Mouse (Mus musculus): ENCODE results near the gene Pcca. TPM values are rescaled to one million over a fixed set of nuclear protein-coding genes. Genes with fewer than 3 reads are reported as not detected.

The Pcca gene
- polyA plus RNA-seq, 1 experiment from 2014 or later, result 31.5 TPM

GRCm38 (mm10) chr14:122608323-122608722 lies 74.2 kb downstream of the Pcca start:
- Histone ChIP-seq H3K4me1 (ENCODE audit: control insufficient read depth, insufficient read depth, low read length) (no peaks in the 10 kb centered on the region), H3K27me3 (ENCODE audit: control insufficient read depth, insufficient read depth, low read length) (no peaks in the 10 kb centered on the region), H3K36me3 (ENCODE audit: control insufficient read depth, insufficient read depth) (no peaks in the 10 kb centered on the region), H3K27ac (ENCODE audit: low read length) (no peak overlapping the region), H3K9ac (ENCODE audit: low read length) (no peak overlapping the region), H3K4me2 (ENCODE audit: low read depth, low read length) (no peak overlapping the region), H3K4me3 (ENCODE audit: low read length) (no peak overlapping the region), H3K9me3 (replicated peaks; ENCODE audit: control insufficient read depth, low read length) (no peaks in the 10 kb centered on the region)
- ATAC-seq (replicated peaks; ENCODE audit: extremely low read depth, insufficient read depth, low FRiP score), result no peak
- WGBS, result 58% methylated on average over 2 of the region's 2 CpGs

DNA sequence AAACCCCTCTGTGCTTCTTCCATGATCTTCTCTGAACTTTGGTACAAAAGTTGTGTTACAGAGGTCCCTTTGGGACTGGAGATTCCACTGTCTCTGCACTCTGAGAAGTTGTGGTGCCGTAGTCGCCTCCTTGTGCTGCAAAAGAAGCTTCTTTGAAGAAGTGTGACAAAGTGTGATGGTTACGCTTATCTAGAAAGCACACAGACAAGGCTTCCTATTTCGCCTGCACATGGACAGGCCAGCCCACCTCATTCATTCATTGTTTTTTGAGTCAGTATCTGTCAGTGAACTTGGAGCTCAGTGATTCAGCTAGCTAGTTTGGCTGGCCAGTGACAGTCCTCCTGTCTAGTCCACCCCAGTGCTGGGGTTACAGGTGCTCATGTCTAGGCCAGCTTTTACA lies 76.9 kb downstream of the Pcca start:
- WGBS, result 87% methylated on average over 4 of the region's 4 CpGs
- no peak for ATAC-seq (replicated peaks; ENCODE audit: extremely low read depth, insufficient read depth, low FRiP score)

DNA sequence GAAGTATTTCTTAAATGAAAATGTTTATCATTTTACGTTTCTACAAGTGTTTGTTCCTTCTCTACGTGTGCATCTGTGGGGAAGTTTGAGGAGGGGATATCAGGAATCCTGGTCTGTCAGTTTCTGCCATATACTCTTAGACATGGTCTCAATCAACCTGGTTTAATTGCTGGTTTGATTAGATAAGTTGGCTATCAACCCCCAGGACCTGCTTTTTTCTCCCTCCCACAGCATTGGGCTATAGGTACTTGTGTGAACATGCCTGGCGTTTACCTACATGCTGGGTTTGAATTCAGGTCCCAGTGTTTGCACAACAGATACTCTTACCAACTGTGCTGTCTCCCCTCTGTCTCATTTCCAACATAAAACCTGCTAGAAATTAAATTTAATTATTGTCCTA lies 78.2 kb downstream of the Pcca start:
- no peaks in the 10 kb centered on the region for H3K9me3 ChIP-seq (replicated peaks; ENCODE audit: control insufficient read depth, low read length)
- H3K36me3 ChIP-seq (ENCODE audit: control insufficient read depth, insufficient read depth), result no peaks in the 10 kb centered on the region
- no peaks in the 10 kb centered on the region for H3K4me1 ChIP-seq (ENCODE audit: control insufficient read depth, insufficient read depth, low read length)
- H3K4me3 ChIP-seq (ENCODE audit: low read length), result no peak overlapping the region
- no peak overlapping the region for H3K27ac ChIP-seq (ENCODE audit: low read length)
- no peak for ATAC-seq (replicated peaks; ENCODE audit: extremely low read depth, insufficient read depth, low FRiP score)
- WGBS, result 86% methylated on average over 3 of the region's 3 CpGs
- H3K27me3 ChIP-seq (ENCODE audit: control insufficient read depth, insufficient read depth, low read length), result no peaks in the 10 kb centered on the region
- no peak overlapping the region for H3K9ac ChIP-seq (ENCODE audit: low read length)
- no peak overlapping the region for H3K4me2 ChIP-seq (ENCODE audit: low read depth, low read length)

More for the DNA sequence above, 76.9 kb downstream of the Pcca start:
- H3K9ac ChIP-seq (ENCODE audit: low read length), result no peak overlapping the region
- no peak overlapping the region for H3K4me2 ChIP-seq (ENCODE audit: low read depth, low read length)
- no peak overlapping the region for H3K4me3 ChIP-seq (ENCODE audit: low read length)
- H3K36me3 ChIP-seq (ENCODE audit: control insufficient read depth, insufficient read depth), result no peaks in the 10 kb centered on the region
- H3K9me3 ChIP-seq (replicated peaks; ENCODE audit: control insufficient read depth, low read length), result no peaks in the 10 kb centered on the region
- H3K27ac ChIP-seq (ENCODE audit: low read length), result no peak overlapping the region
- no peaks in the 10 kb centered on the region for H3K27me3 ChIP-seq (ENCODE audit: control insufficient read depth, insufficient read depth, low read length)
- no peaks in the 10 kb centered on the region for H3K4me1 ChIP-seq (ENCODE audit: control insufficient read depth, insufficient read depth, low read length)

DNA sequence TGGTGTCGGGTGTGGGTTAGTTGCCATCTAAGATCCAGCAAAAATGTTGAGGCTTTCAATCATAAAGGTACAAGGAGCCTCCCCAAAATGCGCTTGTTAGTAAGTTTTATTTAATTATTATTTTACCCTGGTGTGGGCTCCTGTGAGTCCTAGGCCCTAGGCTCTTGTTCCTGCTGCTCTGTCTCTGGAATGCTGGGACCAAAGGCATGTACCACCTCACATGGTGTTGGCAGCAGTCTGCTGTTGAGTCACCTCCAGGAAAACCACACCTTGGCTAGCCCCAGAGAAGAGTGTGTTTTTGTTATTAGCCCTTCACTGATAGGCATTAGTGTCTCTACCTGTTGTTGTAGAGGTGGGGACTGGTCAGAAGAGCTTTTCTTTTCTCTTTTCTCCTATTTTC lies 83.5 kb downstream of the Pcca start:
- Histone ChIP-seq H3K4me3 (ENCODE audit: low read length) (no peak overlapping the region), H3K4me1 (ENCODE audit: control insufficient read depth, insufficient read depth, low read length) (no peaks in the 10 kb centered on the region), H3K9me3 (replicated peaks; ENCODE audit: control insufficient read depth, low read length) (no peaks in the 10 kb centered on the region), H3K27me3 (ENCODE audit: control insufficient read depth, insufficient read depth, low read length) (no peaks in the 10 kb centered on the region), H3K9ac (ENCODE audit: low read length) (no peak overlapping the region), H3K27ac (ENCODE audit: low read length) (no peak overlapping the region), H3K36me3 (ENCODE audit: control insufficient read depth, insufficient read depth) (no peaks in the 10 kb centered on the region), H3K4me2 (ENCODE audit: low read depth, low read length) (no peak overlapping the region)
- ATAC-seq (replicated peaks; ENCODE audit: extremely low read depth, insufficient read depth, low FRiP score), result no peak
- 88% methylated on average over 2 of the region's 2 CpGs for WGBS

GRCm38 (mm10) chr14:122633416-122633815 lies 99.3 kb downstream of the Pcca start:
- no peak overlapping the region for H3K9ac ChIP-seq (ENCODE audit: low read length)
- no peak for ATAC-seq (replicated peaks; ENCODE audit: extremely low read depth, insufficient read depth, low FRiP score)
- H3K27ac ChIP-seq (ENCODE audit: low read length), result no peak overlapping the region
- no peak overlapping the region for H3K4me3 ChIP-seq (ENCODE audit: low read length)
- no peak overlapping the region for H3K4me2 ChIP-seq (ENCODE audit: low read depth, low read length)
- no peaks in the 10 kb centered on the region for H3K27me3 ChIP-seq (ENCODE audit: control insufficient read depth, insufficient read depth, low read length)
- no peaks in the 10 kb centered on the region for H3K9me3 ChIP-seq (replicated peaks; ENCODE audit: control insufficient read depth, low read length)
- H3K36me3 ChIP-seq (ENCODE audit: control insufficient read depth, insufficient read depth), result no peaks in the 10 kb centered on the region
- no peaks in the 10 kb centered on the region for H3K4me1 ChIP-seq (ENCODE audit: control insufficient read depth, insufficient read depth, low read length)
- 85% methylated on average over 2 of the region's 2 CpGs for WGBS

DNA sequence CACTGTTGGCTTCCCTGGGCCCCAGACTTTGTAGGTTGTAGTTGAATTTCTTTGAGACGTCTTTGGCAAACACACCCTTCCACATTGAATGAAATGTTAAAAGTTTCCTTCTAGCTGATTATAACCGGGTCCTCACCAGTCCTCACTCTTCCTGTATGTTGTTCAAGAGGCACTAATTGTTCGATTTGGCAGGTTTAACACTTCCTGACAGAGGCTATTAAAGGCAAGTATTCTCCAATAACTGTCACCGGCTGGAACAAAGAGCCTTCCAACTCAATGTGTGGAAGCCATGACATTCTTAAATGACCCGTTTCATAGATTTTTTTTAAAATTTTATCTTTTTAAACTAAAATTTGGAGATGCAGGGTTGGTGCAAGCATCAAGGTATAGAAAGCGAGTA lies 102.5 kb downstream of the Pcca start:
- no peak for ATAC-seq (replicated peaks; ENCODE audit: extremely low read depth, insufficient read depth, low FRiP score)
- H3K27ac ChIP-seq (ENCODE audit: low read length), result no peak overlapping the region
- H3K4me3 ChIP-seq (ENCODE audit: low read length), result no peak overlapping the region
- 53% methylated on average over 6 of the region's 6 CpGs for WGBS
- H3K9me3 ChIP-seq (replicated peaks; ENCODE audit: control insufficient read depth, low read length), result no peaks in the 10 kb centered on the region
- H3K36me3 ChIP-seq (ENCODE audit: control insufficient read depth, insufficient read depth), result no peaks in the 10 kb centered on the region
- no peak overlapping the region for H3K4me2 ChIP-seq (ENCODE audit: low read depth, low read length)
- no peaks in the 10 kb centered on the region for H3K27me3 ChIP-seq (ENCODE audit: control insufficient read depth, insufficient read depth, low read length)
- no peaks in the 10 kb centered on the region for H3K4me1 ChIP-seq (ENCODE audit: control insufficient read depth, insufficient read depth, low read length)
- H3K9ac ChIP-seq (ENCODE audit: low read length), result no peak overlapping the region

DNA sequence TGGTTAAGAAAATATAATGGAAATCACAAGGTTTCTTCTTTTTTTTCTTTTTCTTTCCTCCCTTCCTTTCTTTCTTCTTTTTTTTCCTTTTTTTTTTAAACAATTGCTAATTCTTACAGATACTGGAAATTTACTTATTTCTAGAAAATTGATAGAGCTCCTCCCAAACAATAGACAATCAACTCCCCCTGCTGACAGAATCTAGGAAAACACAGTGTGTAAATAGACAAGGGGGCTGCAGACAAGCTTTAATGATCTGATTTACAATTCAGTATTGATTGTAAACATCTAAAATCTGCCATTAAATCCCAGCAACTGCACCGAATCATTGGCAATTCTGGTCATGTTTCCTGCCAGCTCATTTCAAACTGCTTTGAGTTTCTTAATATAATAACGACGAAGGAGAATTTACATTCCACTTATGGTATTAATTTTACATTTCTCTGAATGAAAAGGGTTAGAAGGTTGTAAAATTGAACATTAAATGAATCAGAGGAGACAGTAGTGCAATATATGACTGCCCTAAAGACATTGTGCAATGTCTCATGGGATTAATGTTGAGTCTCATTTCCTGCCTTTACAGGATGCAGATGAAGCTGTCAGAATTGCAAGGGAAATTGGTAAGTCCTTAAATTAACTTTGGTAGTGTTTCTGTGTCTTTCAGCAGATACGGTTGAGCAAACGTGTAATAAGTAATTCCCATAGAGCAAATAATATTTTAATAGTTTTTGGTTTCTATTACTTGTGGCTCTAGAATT lies 103.9 kb downstream of the Pcca start:
- Histone ChIP-seq H3K4me2 (ENCODE audit: low read depth, low read length) (no peak overlapping the region), H3K36me3 (ENCODE audit: control insufficient read depth, insufficient read depth) (no peaks in the 10 kb centered on the region), H3K4me3 (ENCODE audit: low read length) (no peak overlapping the region), H3K27ac (ENCODE audit: low read length) (no peak overlapping the region), H3K9ac (ENCODE audit: low read length) (no peak overlapping the region), H3K4me1 (ENCODE audit: control insufficient read depth, insufficient read depth, low read length) (no peaks in the 10 kb centered on the region), H3K27me3 (ENCODE audit: control insufficient read depth, insufficient read depth, low read length) (no peaks in the 10 kb centered on the region), H3K9me3 (replicated peaks; ENCODE audit: control insufficient read depth, low read length) (no peaks in the 10 kb centered on the region)
- WGBS, result 71% methylated on average over 5 of the region's 5 CpGs
- no peak for ATAC-seq (replicated peaks; ENCODE audit: extremely low read depth, insufficient read depth, low FRiP score)

- Histone ChIP-seq H3K4me3 (ENCODE audit: low read length) (no peak overlapping the region), H3K4me2 (ENCODE audit: low read depth, low read length) (no peak overlapping the region), H3K4me1 (ENCODE audit: control insufficient read depth, insufficient read depth, low read length) (no peaks in the 10 kb centered on the region), H3K36me3 (ENCODE audit: control insufficient read depth, insufficient read depth) (no peaks in the 10 kb centered on the region), H3K9ac (ENCODE audit: low read length) (no peak overlapping the region), H3K9me3 (replicated peaks; ENCODE audit: control insufficient read depth, low read length) (no peaks in the 10 kb centered on the region), H3K27me3 (ENCODE audit: control insufficient read depth, insufficient read depth, low read length) (no peaks in the 10 kb centered on the region), H3K27ac (ENCODE audit: low read length) (no peak overlapping the region)
- WGBS, result 79% methylated on average over 2 of the region's 2 CpGs
- ATAC-seq (replicated peaks; ENCODE audit: extremely low read depth, insufficient read depth, low FRiP score), result no peak
These were observed 105.1 kb downstream of the Pcca start for GRCm38 (mm10) chr14:122639168-122639720.

GRCm38 (mm10) chr14:122642432-122642831 lies 108.3 kb downstream of the Pcca start:
- no peak for ATAC-seq (replicated peaks; ENCODE audit: extremely low read depth, insufficient read depth, low FRiP score)
- no peaks in the 10 kb centered on the region for H3K9me3 ChIP-seq (replicated peaks; ENCODE audit: control insufficient read depth, low read length)
- H3K4me3 ChIP-seq (ENCODE audit: low read length), result no peak overlapping the region
- H3K36me3 ChIP-seq (ENCODE audit: control insufficient read depth, insufficient read depth), result no peaks in the 10 kb centered on the region
- no peak overlapping the region for H3K4me2 ChIP-seq (ENCODE audit: low read depth, low read length)
- no peaks in the 10 kb centered on the region for H3K4me1 ChIP-seq (ENCODE audit: control insufficient read depth, insufficient read depth, low read length)
- WGBS, result 74% methylated on average over 1 of the region's 1 CpGs
- H3K9ac ChIP-seq (ENCODE audit: low read length), result no peak overlapping the region
- no peaks in the 10 kb centered on the region for H3K27me3 ChIP-seq (ENCODE audit: control insufficient read depth, insufficient read depth, low read length)
- no peak overlapping the region for H3K27ac ChIP-seq (ENCODE audit: low read length)

Measured in heart, embryonic 16.5 days (tissue).